9 mouse cellular contexts compared by ENCODE assay signal in the genomic region with DNA sequence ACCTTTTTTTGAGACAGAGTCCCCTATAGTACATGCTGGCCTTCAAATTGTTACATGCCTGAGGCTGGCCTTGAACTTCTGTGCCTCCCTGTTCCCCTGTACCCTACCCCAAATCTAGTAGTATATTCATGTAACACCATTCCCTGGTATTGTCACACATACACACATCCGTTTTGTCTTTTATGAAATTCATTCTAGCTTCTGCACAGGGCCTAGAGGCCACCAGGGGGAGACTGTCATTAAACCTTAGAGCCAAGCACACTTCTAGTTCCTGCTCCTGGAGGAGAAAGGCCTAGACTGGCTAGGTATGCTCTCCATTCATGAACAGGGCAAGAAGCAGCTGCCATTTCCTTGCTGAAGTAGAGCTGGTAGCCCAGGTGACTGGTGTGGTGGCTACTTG. TPM values are rescaled to one million over a fixed set of nuclear protein-coding genes. Genes with fewer than 3 reads are reported as not detected.
DNase-seq lines count a peak whose midpoint lies in the region; ATAC-seq lines count a peak whose summit lies in the region.
"Had no signal": no experiment of that assay in that cellular context is flagged by ENCODE, and none has a peak within 500 bp of the region (broad histone marks: within the 10 kb centered on the region; RNA-seq: fewer than 3 reads in every experiment).

No protein-coding gene starts in this region.

- 0 out of 2 replicates have a peak, but pooled peaks cover 4% of the 10 kb centered on the region for H3K27me3 ChIP-seq in midbrain, embryonic 14.5 days (ENCODE audit: control insufficient read depth, insufficient read depth, low read length)
- no peaks in the 10 kb centered on the region for H3K27me3 ChIP-seq in midbrain, embryonic 13.5 days
- H3K27me3 ChIP-seq: heart, embryonic 12.5 days had no signal

- no peak overlapping the region for H3K4me2 ChIP-seq in midbrain, embryonic 14.5 days (ENCODE audit: low read length)
- no peak overlapping the region for H3K4me2 ChIP-seq in midbrain, embryonic 13.5 days (replicated peaks)
- H3K4me2 ChIP-seq: heart, embryonic 12.5 days had no signal

- no peak for ATAC-seq in midbrain, embryonic 14.5 days (ENCODE audit: low FRiP score, low TSS enrichment)
- no peak for ATAC-seq in midbrain, embryonic 13.5 days

- peak; percentile 43 for DNase-seq in embryo, embryonic 10 days (ENCODE audit: low spot score)
- no peak for DNase-seq in embryo, embryonic 9.5 days (ENCODE audit: extremely low spot score)
- DNase-seq in midbrain, embryonic 14.5 days = peak; percentile 41
- peak; percentile 45 for DNase-seq in kidney, postnatal 10 days
- peak; percentile 9 for DNase-seq in yolk sac, embryonic 10.5 days (ENCODE audit: low spot score)
- no peak for DNase-seq in frontal cortex, postnatal 10 days (ENCODE audit: low spot score in 2 of 2)
- no peak for DNase-seq in urinary bladder, postnatal 25 days (ENCODE audit: low spot score)

- 0 out of 2 replicates have a peak, but pooled peaks cover under 1% of the 10 kb centered on the region for H3K36me3 ChIP-seq in midbrain, embryonic 14.5 days (ENCODE audit: control insufficient read depth, insufficient read depth, low read length)
- H3K36me3 ChIP-seq in midbrain, embryonic 13.5 days = no peaks in the 10 kb centered on the region
- H3K36me3 ChIP-seq: heart, embryonic 12.5 days had no signal

- H3K9me3 ChIP-seq in midbrain, embryonic 14.5 days (ENCODE audit: control insufficient read depth, low read length) = no peaks in the 10 kb centered on the region
- H3K9me3 ChIP-seq in midbrain, embryonic 13.5 days = peaks cover 3% of the 10 kb centered on the region; the same call in 1 of the 2 replicates
- H3K9me3 ChIP-seq: heart, embryonic 12.5 days had no signal

- H3K4me3 ChIP-seq in midbrain, embryonic 14.5 days (replicated peaks; ENCODE audit: low read depth, low read length) = no peak overlapping the region
- no peak overlapping the region for H3K4me3 ChIP-seq in midbrain, embryonic 13.5 days (replicated peaks)
- H3K4me3 ChIP-seq: heart, embryonic 12.5 days had no signal

- no peak overlapping the region for H3K9ac ChIP-seq in midbrain, embryonic 14.5 days (replicated peaks; ENCODE audit: low read length)
- no peak overlapping the region for H3K9ac ChIP-seq in midbrain, embryonic 13.5 days (replicated peaks)
- H3K9ac ChIP-seq: heart, embryonic 12.5 days had no signal

- H3K4me1 ChIP-seq in midbrain, embryonic 14.5 days (ENCODE audit: control insufficient read depth, insufficient read depth, low read length) = peaks cover 9% of the 10 kb centered on the region
- H3K4me1 ChIP-seq in midbrain, embryonic 13.5 days (replicated peaks) = peaks cover 20% of the 10 kb centered on the region

- H3K27ac ChIP-seq in midbrain, embryonic 14.5 days (replicated peaks; ENCODE audit: low read depth, low read length) = no peak overlapping the region
- H3K27ac ChIP-seq in midbrain, embryonic 13.5 days = no peak overlapping the region

- 74% methylated on average over 1 of the region's 1 CpGs for WGBS in midbrain, embryonic 14.5 days
- WGBS in midbrain, embryonic 13.5 days = 63% methylated on average over 1 of the region's 1 CpGs

RNA-seq across cellular contexts. Expression of a gene that starts 27.0 kb away (rescaled TPM):
- 143 and 177 TPM in 2 replicates for polyA plus RNA-seq in midbrain, embryonic 14.5 days (2014; fragmentation: Nextera tagmentation; extraction: Ambion mirVana)
- polyA plus RNA-seq in midbrain, embryonic 13.5 days (2015; fragmentation: Nextera tagmentation; extraction: Ambion mirVana) = 175 and 178 TPM in 2 replicates

RNA-seq across cellular contexts. Expression of a gene that starts 35.8 kb away (rescaled TPM):
- polyA plus RNA-seq in midbrain, embryonic 14.5 days (2014; fragmentation: Nextera tagmentation; extraction: Ambion mirVana) = 32.8 and 42.1 TPM in 2 replicates
- polyA plus RNA-seq in midbrain, embryonic 13.5 days (2015; fragmentation: Nextera tagmentation; extraction: Ambion mirVana) = 35.0 and 36.7 TPM in 2 replicates

RNA-seq across cellular contexts. Expression of a gene that starts 41.5 kb away (rescaled TPM):
- 17.8 and 23.4 TPM in 2 replicates for polyA plus RNA-seq in midbrain, embryonic 14.5 days (2014; fragmentation: Nextera tagmentation; extraction: Ambion mirVana)
- 17.7 and 18.4 TPM in 2 replicates for polyA plus RNA-seq in midbrain, embryonic 13.5 days (2015; fragmentation: Nextera tagmentation; extraction: Ambion mirVana)

Comparison
In these comparisons a context has a peak if more than half of its experiments do, and no peak if none do; other contexts are left out.
1. DNase-seq: peak in embryo, embryonic 10 days (single experiment), midbrain, embryonic 14.5 days (single experiment), kidney, postnatal 10 days (single experiment) and yolk sac, embryonic 10.5 days (single experiment); none in embryo, embryonic 9.5 days (single experiment), frontal cortex, postnatal 10 days (0 of 2) and urinary bladder, postnatal 25 days (single experiment).